Mouse (Mus musculus) adrenal gland, adult 8-10 months (tissue): Measurements from ENCODE around the gene Rpl10a. TPM values are rescaled to one million over a fixed set of nuclear protein-coding genes. Genes with fewer than 3 reads are reported as not detected.
A peak's percentile ranks its signal among the peaks of the same experiment; 100 is the strongest.

Experiments
- DNase-seq: peaks from one replicate; pipeline ENCODE4 v3.0.0; 2022
- total RNA-seq, 4 experiments: library from RNA; stranded (reverse); gene quantifications; 2 replicates each; pipeline ENCODE4 v1.2.4; 2022

Rpl10a gene
- total RNA-seq: 100 to 1,000 TPM; 742 to 804 (median 775) TPM

DNA sequence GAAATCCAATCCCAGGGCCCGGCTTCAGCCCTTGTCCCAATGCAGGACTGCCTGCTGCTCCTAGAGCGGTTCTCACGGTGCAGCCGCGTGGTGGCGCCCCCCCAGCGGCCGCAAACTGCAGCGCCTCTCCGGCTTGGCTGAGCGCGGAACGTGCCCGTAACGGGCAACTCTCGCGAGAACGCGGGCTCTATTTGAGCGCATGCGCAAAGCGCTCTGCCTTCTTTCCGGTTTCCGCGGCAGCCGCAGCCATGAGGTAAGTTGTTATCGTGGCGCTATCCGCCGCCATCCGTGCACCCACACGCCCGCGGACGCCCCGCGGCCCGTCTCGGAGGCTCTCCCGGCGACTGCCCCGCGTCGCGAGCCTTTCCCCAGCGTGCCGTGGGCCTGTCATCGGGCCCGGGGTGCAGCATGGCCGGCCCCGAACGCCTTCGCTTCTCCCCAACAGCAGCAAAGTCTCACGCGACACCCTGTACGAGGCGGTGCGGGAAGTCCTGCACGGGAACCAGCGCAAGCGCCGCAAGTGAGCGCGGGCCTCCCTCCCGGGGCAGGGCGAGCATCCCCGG lies at the start of gene Rpl10a:
Rpl10a (plus strand) TSS at position 106 of the 563 bp plus-strand sequence.
- DNase-seq: peak; percentile 94

DNA sequence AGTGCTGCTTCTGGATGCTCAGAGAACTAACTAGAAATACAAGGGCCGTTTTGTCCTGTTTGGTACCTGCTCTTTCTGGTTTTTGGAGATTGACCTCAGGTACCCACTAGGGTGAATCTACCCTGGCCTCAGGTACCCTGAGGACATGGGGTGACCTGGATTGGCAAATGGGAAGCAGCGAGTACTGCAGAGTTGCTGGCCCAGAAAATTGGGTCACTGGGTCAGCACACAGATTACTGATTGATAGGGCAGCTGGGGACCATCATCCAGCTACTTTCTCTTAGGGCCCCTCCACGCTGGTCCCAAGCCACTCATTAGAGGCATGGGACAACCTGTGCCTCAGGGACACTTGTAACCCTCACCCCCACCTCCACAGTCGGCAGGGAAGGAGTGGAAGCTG lies 49.0 kb upstream of the Rpl10a start:
- no peak for DNase-seq

DNA sequence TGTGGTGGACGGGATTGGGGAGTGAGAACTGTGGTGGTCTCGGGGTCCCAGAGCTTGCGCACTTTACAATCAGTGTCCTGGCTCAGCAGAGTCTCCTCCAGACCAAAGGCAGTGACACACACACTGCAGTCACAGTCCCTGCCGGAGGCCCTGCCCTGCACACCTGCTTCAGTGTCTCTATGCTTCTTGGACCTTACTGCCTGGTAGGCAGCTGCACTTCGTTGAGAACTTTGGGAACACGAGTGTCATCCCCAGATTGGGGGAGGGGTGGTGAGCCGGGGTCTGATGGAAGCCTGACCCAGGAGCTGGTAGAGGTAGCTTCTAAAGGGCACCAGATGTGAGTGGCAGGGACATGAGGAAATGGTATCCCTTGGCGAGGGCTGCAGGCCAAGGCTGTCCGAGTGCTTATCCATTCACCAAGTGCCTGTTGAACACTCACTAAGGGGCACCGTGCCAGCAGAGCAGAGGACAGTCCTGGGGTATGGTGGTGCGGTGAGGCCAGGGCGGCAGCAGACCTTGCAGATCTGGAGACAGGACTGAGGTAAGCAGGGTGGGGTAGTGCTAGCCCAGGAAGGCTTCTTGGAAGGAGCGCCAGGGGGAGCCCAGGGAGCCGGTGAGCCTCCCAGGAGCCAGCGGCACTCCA lies 48.4 kb upstream of the Rpl10a start:
- DNase-seq: peak; percentile 90

- DNase-seq: peak; percentile 81
These were observed 47.9 kb upstream of the Rpl10a start for GRCm38 (mm10) chr17:28280423-28280800.

GRCm38 (mm10) chr17:28280831-28281377 lies 47.4 kb upstream of the Rpl10a start:
- no peak for DNase-seq

DNA sequence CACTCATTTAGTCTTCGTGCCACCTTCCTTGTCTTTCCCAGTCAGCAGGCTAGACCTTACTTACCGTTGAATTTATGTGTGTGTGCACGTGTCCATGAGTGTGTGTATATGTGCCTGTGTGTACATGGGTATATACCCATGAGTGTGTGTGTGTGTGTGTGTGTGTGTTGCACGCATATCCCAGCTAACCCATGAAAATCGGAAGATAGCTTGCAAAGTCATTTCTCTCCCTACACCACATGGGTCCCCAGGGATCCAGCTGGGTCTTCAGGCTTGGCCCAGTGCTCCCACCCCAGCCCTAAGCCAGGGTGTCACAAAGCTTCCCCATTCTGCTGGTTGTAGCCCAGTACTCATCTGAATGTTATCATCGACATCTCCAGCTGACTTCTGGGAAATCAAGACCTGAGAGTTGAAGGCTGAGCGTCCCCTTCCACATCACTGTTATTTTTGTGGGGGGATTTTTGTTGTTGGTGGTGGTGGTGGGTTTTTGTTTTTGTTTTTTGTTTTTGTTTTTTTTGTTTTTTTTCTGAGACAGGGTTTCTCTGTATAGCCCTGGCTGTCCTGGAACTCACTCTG lies 46.3 kb upstream of the Rpl10a start:
- DNase-seq: no peak

- no peak for DNase-seq
These were observed 45.1 kb upstream of the Rpl10a start for GRCm38 (mm10) chr17:28283199-28283598.

- DNase-seq: no peak
These were observed 42.1 kb upstream of the Rpl10a start for GRCm38 (mm10) chr17:28286133-28286532.

- DNase-seq: no peak
These were observed 41.3 kb upstream of the Rpl10a start for GRCm38 (mm10) chr17:28286964-28287363.

- DNase-seq: no peak
These were observed 40.7 kb upstream of the Rpl10a start for GRCm38 (mm10) chr17:28287578-28287977.

DNA sequence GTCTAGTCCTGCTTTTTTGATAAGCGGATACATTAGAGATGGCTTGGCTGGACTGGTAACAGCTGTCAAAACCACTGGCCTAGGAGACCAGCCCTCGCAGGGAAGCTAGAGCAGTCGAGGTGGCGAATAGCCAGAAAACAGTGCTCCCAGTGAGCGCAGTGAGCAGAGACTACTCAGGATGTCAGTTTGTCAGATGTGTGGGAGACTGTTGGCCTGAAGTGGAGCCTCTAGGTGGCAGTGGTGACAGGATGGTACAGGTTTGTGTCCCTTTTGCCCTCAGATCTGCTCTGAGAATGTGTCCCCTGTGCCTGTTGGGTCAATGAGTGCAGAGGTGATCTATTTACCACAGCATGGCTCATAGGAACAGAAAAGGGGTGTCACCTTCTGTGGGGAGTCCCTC lies 40.3 kb upstream of the Rpl10a start:
- no peak for DNase-seq

DNA sequence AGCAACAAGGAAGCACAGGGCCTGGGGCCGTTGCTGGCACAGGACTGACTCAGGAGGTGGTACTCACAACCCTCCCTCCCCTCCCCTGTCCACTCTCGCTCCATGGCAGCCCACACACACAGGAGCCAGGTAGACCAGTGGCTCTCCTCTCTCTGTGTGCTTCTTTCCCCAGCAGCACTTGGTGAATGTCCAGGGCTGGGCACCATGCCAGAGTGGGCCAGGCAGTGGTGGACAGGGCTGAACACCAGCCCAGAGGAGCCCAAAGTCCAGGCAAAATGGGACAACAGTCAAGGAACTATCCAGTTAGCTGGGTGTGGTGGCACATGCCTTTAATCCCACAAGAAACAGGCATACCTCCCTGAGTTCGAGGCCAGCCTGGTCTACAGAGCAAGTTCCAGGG lies 38.0 kb upstream of the Rpl10a start:
- peak; percentile 77 for DNase-seq

DNA sequence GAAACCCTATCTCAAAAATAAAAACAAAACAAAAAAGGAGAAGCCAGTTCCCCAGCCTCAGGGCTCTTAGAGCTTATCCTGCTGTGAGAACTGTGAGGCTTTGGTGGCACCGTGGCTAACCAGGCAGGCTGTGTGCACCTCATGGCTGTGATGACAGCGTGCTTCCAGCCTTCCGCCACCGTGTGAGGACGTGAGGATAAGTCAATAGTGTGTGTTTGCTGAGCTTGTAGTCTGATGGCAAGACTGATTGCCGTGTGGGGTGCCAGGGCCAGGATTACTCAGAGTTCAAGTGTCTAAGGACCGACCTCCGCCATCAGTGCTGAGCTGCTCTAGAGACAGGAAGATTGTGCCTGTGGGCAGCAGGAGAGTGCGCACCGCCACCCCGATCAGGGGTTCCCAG lies 37.6 kb upstream of the Rpl10a start:
- no peak for DNase-seq

- no peak for DNase-seq
These were observed 36.9 kb upstream of the Rpl10a start for GRCm38 (mm10) chr17:28291346-28291745.

DNA sequence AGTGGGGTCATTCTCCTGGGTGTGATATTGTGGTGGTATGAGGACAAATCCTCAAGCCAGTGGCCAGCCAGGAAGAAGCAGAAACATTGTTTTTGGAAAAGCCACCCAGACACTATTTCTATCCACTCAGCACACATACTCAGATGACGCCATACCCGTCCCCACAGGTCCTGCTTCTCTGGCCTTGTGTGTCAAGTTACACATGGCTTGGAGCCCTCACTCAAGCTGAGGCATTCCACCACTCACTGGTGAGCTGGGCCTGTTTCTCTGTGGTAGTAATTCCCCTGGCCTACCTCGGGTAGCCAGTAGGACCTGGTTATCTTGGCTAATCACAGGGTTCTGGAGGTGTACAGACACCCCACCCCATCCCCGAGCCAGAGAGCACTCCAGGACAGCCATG lies 34.6 kb upstream of the Rpl10a start:
- DNase-seq: no peak

DNA sequence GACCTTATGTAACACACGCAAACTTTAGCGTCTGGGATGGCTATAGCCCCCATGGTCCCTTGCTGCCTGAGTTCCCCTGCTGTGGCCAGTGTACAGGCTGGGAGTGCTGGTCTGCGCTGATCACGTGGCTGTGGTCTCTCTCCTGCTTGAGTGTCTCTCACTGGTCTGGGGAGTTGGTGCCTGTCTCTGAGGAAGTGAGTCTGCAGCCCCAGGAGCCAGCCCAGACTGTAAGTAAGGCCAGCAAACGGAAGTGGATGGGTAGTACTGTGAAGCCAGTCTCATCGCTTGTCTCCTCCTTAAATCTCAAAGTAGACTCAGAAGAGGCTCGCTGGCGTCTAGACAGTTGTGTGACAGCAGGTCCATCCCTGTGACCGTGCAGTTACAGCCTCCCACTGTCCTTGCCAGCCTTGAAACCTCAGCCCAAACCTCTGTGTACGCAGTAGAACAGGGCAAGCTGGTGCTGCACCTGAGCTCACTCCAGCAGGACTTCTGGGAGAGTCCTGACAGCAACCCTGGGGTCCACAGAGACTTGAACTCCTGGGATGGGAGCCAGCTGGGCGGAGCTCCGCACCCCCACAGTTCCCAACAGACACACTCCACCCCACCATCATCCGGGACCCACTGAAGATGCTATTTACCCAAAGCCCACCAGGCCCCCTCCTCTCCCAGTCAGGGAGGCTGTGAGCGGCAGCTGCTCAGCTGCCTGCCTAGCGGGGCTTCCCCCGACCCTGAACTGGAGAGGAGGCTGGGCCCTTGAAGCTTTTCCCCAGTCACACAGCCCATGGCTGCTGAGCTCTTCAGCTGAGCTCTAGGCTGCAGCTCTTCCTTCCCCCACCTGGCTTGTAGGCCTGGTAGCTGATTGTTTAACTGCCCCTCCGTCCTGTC lies 33.6 kb upstream of the Rpl10a start:
- no peak for DNase-seq

- no peak for DNase-seq
These were observed 29.4 kb upstream of the Rpl10a start for GRCm38 (mm10) chr17:28298888-28299287.

- no peak for DNase-seq
These were observed 28.5 kb upstream of the Rpl10a start for GRCm38 (mm10) chr17:28299669-28300320.

DNA sequence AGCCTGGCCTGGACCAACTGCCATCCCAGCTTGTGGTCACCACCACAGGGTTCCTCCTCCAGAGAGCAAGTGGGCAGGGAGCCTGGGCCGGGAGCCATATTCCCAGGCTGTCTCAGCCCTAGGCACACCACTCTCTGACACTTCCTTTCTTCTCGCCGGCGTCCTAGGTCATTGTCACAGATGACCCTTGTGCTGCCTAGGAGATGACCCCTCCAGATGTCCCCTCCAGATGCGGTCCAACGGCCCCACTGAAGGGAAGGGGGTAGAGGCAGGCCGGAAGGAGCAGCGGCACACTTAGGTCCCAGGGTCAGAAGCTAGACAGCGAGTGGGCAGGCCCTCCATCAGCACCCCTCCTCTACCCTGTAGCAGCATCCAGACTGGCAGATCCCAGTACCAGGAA lies 27.9 kb upstream of the Rpl10a start:
- DNase-seq: no peak

- no peak for DNase-seq
These were observed 27.4 kb upstream of the Rpl10a start for GRCm38 (mm10) chr17:28300850-28301249.

DNA sequence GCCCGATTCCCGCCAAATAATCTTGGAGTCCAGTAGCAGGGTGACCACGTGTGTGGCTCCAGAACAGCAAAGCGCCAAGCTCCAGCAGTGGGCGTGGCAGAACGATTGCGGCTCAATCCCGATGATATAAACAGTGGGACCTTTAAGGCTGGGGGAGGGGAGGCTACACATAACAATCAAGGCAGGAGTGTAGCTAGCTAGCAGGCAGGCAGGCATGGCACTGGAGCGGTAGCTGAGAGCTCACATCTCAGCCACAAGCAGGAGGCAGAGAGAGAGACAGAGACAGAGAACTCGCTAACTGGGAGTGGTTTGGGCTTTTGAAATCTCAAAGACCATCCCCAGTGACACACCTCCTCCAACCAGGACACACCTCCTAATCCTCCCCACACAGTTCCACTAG lies 23.1 kb upstream of the Rpl10a start:
- no peak for DNase-seq
